Mouse (Mus musculus) cerebellum, adult 2 months (tissue): ENCODE data around the gene Tmem239. TPM values are rescaled to one million over a fixed set of nuclear protein-coding genes. Genes with fewer than 3 reads are reported as not detected.

Experiments used
- DNase-seq, 2 experiments: peaks; one replicate each; pipeline ENCODE4 v3.0.0; 2021
- H3K27ac ChIP-seq: fragments of 200-500 bp; 2 replicates; pipeline ENCODE4 v1.5.1; 2012; ENCODE audit warnings: low read length, control low read depth, inconsistent platforms; ENCODE audit not compliant: insufficient read depth
- H3K27me3 ChIP-seq: fragments of 200-500 bp; 2 replicates; pipeline ENCODE4 v1.6.1; 2012; ENCODE audit warnings: inconsistent platforms, mild to moderate bottlenecking, low read length, moderate library complexity; ENCODE audit not compliant: control insufficient read depth, insufficient read depth
- H3K4me1 ChIP-seq: fragments of 200-500 bp; 2 replicates; pipeline ENCODE4 v1.6.1; 2011; ENCODE audit warnings: low read length; ENCODE audit not compliant: control insufficient read depth, insufficient read depth
- H3K4me3 ChIP-seq: fragments of 200-500 bp; replicated peaks from 2 replicates; pipeline ENCODE3; 2011; ENCODE audit warnings: mild to moderate bottlenecking, low read depth, low read length, control low read depth; ENCODE audit not compliant: insufficient read depth
- CTCF ChIP-seq: fragments of 200-500 bp; IDR thresholded peaks from 2 replicates; pipeline ENCODE4 v1.5.1; 2011; ENCODE audit warnings: low read depth, mild to moderate bottlenecking, control low read depth, low read length, moderate library complexity, borderline replicate concordance; ENCODE audit not compliant: insufficient read depth
- POLR2A ChIP-seq: fragments of 200-500 bp; IDR thresholded peaks from 2 replicates; pipeline ENCODE4 v1.6.1; 2011; ENCODE audit warnings: low read length, control low read depth, borderline replicate concordance; ENCODE audit not compliant: insufficient read depth
- WGBS: fragments of 180-500 bp; shearing (Covaris S2); methylation state at CpG from one replicate; pipeline ENCODE4 v1.1.7; 2018; 5-methylcytosine and 5-hydroxymethylcytosine counted together
- polyA plus RNA-seq: library from polyadenylated mRNA; depleted of rRNA; stranded (reverse); fragments of >200 nt; gene quantifications from 2 replicates; pipeline ENCODE4 v1.2.3, GENCODE M21; 2012

Tmem239 gene
- polyA plus RNA-seq, 1 experiment: not detected

- TF ChIP-seq CTCF: no peak
- TF ChIP-seq POLR2A: no peak
- DNase-seq: no peak
- no peak overlapping the region for H3K4me3 ChIP-seq
These were observed 23.1 kb upstream of the Tmem239 start for GRCm38 (mm10) chr2:130383205-130383604.

DNA sequence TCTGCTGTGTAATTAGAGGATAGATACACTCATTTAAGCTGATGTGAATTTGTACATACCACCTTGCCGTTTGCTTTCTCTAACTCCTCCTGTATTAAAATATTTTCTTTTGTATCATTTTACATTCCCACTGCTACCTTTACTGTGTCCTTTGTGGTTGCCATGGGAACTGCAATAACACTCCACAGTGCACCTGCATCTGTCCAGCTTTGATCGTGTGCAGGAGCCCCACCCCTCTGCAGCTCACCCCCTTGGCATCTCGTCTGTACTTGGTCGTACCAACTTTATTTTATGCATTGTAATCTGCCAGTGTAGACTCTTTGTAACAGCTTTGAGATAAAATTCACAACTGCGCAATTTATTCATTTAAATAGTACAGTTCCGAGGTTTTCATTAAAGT, 22.4 kb upstream of the Tmem239 start:
- Histone ChIP-seq H3K4me3 (no peak overlapping the region), H3K4me1 (no peaks in the 10 kb centered on the region), H3K27ac (no peak overlapping the region), H3K27me3 (no peaks in the 10 kb centered on the region)
- TF ChIP-seq POLR2A: no peak
- TF ChIP-seq CTCF: no peak
- no peak for DNase-seq
- 48% methylated on average over 6 of the region's 6 CpGs for WGBS

More at GRCm38 (mm10) chr2:130383205-130383604, 23.1 kb upstream of the Tmem239 start:
- Histone ChIP-seq H3K27ac (no peak overlapping the region), H3K4me1 (no peaks in the 10 kb centered on the region), H3K27me3 (no peaks in the 10 kb centered on the region)
- 54% methylated on average over 3 of the region's 3 CpGs for WGBS

DNA sequence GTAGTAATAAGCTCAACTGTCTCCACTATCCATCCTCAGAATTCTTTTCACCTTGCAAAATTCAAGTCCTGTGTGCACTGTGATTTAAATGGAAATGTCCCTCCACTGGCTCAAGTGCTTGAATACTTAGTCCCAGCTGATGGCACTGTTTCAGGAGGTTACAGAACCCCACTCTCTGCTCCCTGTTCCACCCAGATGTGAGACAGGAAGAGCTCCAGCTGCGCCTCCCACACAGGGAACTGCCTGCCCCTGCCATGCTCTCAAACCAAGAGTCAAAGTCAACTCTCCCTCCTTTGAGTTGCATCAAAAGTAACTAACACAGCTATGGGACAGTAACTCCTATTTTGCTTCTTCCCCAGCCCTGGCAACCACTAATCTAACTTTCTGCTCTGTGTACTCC, 20.1 kb upstream of the Tmem239 start:
- no peak for DNase-seq
- Histone ChIP-seq H3K4me1 (no peaks in the 10 kb centered on the region), H3K4me3 (no peak overlapping the region), H3K27me3 (no peaks in the 10 kb centered on the region), H3K27ac (no peak overlapping the region)
- 57% methylated on average over 1 of the region's 1 CpGs for WGBS
- no peak for TF ChIP-seq POLR2A
- no peak for TF ChIP-seq CTCF

GRCm38 (mm10) chr2:130388796-130389195, 17.5 kb upstream of the Tmem239 start:
- Histone ChIP-seq H3K27ac (no peak overlapping the region), H3K27me3 (no peaks in the 10 kb centered on the region), H3K4me1 (no peaks in the 10 kb centered on the region), H3K4me3 (no peak overlapping the region)
- no peak for DNase-seq
- no peak for TF ChIP-seq CTCF
- no peak for TF ChIP-seq POLR2A
- WGBS: 70% methylated on average over 2 of the region's 2 CpGs

DNA sequence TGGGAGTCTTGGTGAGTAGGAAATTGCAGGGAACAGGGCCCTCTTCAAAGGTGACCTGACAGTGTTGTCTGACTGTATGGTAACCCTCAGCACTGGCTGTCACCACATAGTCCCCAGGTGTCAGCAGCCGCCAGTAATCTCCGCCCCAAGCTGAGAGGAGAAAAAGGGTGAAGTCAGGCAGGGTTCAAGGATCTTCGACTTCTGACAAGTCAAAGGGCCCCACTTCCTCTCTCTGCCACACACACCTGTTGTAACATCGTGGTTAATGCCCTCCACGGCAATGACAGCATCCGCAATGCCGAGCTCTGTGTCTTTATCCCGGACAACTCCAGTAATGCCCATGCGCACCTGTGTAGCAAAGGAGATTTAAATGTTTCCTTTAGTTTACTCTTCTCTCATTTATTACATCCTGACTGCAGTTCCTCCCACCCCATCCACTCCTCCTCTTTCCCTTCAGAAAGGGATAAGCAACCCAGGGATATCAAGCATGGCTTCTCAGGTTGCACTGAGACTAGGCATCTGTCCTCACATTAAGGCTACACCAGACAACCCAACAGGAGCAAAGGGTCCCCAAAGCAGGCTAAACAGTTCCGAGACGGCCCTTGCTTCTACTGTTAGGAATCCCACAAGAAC, 15.2 kb upstream of the Tmem239 start:
- WGBS: 87% methylated on average over 11 of the region's 11 CpGs
- Histone ChIP-seq H3K27ac (no peak overlapping the region), H3K4me3 (no peak overlapping the region), H3K27me3 (no peaks in the 10 kb centered on the region), H3K4me1 (no peaks in the 10 kb centered on the region)
- TF ChIP-seq CTCF (no peak), POLR2A (no peak)
- no peak for DNase-seq

DNA sequence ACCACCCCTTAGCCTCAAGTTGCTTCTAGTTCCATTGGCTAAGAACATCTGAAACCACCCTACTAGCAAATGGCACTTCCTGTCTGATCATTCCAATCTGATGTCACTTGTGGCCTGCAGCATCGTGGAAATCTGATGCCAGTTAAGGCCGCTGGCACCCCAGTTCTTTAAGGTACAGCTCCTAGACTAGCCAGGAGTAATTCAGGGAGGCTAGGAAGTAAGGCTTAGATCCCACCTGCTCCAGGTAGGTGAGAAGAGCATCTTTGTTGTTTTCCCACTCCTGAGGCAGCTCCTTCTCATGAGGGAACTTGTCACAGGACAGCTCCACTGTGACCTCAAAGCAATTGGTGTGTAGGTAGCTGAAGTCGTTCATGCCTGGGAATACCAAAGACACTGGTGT, 13.4 kb upstream of the Tmem239 start:
- H3K27me3 ChIP-seq: no peaks in the 10 kb centered on the region; the same call in 1 of the 2 replicates
- no peak overlapping the region for H3K27ac ChIP-seq
- H3K4me1 ChIP-seq: peaks cover 5% of the 10 kb centered on the region; the same call in 1 of the 2 replicates
- 84% methylated on average over 3 of the region's 3 CpGs for WGBS
- H3K4me3 ChIP-seq: no peak overlapping the region
- no peak for DNase-seq
- TF ChIP-seq POLR2A (no peak), CTCF (no peak)

GRCm38 (mm10) chr2:130395696-130396095, 10.6 kb upstream of the Tmem239 start:
- no peak for DNase-seq
- Histone ChIP-seq H3K27ac (no peak overlapping the region), H3K27me3 (no peaks in the 10 kb centered on the region; the same call in 1 of the 2 replicates), H3K4me1 (peaks cover 5% of the 10 kb centered on the region; the same call in 1 of the 2 replicates), H3K4me3 (no peak overlapping the region)
- TF ChIP-seq POLR2A: no peak
- TF ChIP-seq CTCF: no peak
- 94% methylated on average over 11 of the region's 11 CpGs for WGBS

DNA sequence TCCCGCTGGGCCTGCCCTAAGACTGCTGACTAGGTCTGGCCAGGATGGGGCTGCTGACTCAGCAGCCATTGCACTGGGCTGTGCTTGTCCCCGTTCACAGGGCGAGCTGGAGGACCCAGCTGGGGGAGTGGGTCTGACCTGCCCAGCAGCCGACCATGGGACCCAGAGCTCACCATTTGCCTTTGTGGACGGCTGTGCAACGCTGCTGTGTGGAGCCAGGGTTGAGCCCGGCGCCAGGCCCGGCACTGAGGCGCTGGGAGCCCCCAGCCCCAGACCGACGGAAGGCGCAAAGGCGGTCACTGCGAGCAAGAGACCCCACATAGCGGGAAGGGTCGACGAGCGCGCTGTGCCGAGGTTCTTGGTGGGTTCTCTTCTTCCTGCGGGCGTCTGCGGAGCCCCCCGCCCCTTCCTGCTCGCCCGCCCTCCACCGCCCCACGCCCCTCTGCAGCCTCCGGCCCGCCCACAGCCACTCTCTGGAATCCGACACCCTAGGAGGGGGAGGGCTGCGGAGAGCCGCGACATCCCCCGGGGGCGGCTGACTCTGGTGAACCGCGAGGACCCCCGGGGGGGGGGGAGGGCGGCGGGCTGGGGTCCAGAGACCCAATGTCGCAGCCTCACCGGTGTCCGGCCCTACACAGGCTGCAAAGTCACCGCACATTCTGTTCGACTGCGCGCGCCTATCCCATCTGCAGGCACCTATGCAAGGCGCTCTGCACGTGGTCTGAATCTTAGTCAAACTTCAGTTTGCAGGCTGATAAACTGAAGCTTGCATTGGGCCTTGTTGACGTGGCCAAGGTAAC, 8.9 kb upstream of the Tmem239 start, which contains the start of gene Cpxm1:
Gene Cpxm1 (minus strand): TSS at position 389 of the 800 bp plus-strand sequence.
- peak in 1 of 2 experiments; percentile 15 for DNase-seq
- H3K4me3 ChIP-seq: peak within 1 kb of the TSS; percentile 18
- no peaks in the 10 kb centered on the region; the same call in 1 of the 2 replicates for H3K27me3 ChIP-seq
- TF ChIP-seq CTCF (no peak), POLR2A (no peak)
- H3K27ac ChIP-seq: no peak within 1 kb of the TSS
- 3% methylated on average over 49 of the region's 53 CpGs for WGBS
- H3K4me1 ChIP-seq: peaks cover 5% of the 10 kb centered on the region; the same call in 1 of the 2 replicates

- peak overlapping the region; percentile 18 for H3K4me3 ChIP-seq
- no peaks in the 10 kb centered on the region; the same call in 1 of the 2 replicates for H3K27me3 ChIP-seq
- TF ChIP-seq CTCF (no peak), POLR2A (no peak)
- WGBS: 22% methylated on average over 14 of the region's 14 CpGs
- no peak overlapping the region for H3K27ac ChIP-seq
- DNase-seq: no peak
- peaks cover 5% of the 10 kb centered on the region; the same call in 1 of the 2 replicates for H3K4me1 ChIP-seq
These were observed 8.2 kb upstream of the Tmem239 start for GRCm38 (mm10) chr2:130398091-130398490.
